Mouse (Mus musculus) liver, embryonic 14.5 days (tissue): Measurements from ENCODE around the gene Klk1b4. TPM values are rescaled to one million over a fixed set of nuclear protein-coding genes. Genes with fewer than 3 reads are reported as not detected.

Experiments
- ATAC-seq: fragments of 200-750 bp; cut with Nextera tagmentation; 2 replicates; pipeline ENCODE4 v1.8.0; 2017; ENCODE audit warnings: moderate number of reproducible peaks, mild to moderate bottlenecking, moderate library complexity; ENCODE audit not compliant: insufficient read depth
- DNase-seq, 3 experiments: peaks; one replicate each; pipeline ENCODE4 v3.0.0-alpha.2; 2012 to 2013; ENCODE audit warnings: low read depth in 3 of 3, low spot score in 3 of 3
- H3K27ac ChIP-seq: fragments of 300-500 bp; sonication (generic); 2 replicates; pipeline ENCODE4 v1.5.1; 2014; ENCODE audit warnings: moderate library complexity, mild to moderate bottlenecking, control low read depth, inconsistent platforms
- H3K27me3 ChIP-seq: fragments of 300-500 bp; sonication (generic); 2 replicates; pipeline ENCODE4 v1.6.1; 2014; ENCODE audit warnings: mild to moderate bottlenecking, low read length, moderate library complexity; ENCODE audit not compliant: control insufficient read depth, insufficient read depth
- H3K36me3 ChIP-seq: fragments of 300-500 bp; sonication (generic); replicated peaks from 2 replicates; pipeline ENCODE4 v1.6.1; 2014; ENCODE audit warnings: low read depth; ENCODE audit not compliant: control insufficient read depth, insufficient read depth
- H3K4me1 ChIP-seq, 2 experiments: fragments of 200-500 bp in 1 of 2; fragments of 300-500 bp in 1 of 2; sonication (generic) in 1 of 2; replicated peaks; 2 replicates each; pipeline ENCODE4 v1.6.1; 2012 to 2014; ENCODE audit warnings: antibody characterized with exemption in 1 of 2, inconsistent platforms in 1 of 2, low read length in 1 of 2; ENCODE audit not compliant: control insufficient read depth in 2 of 2, insufficient read depth in 2 of 2
- H3K4me2 ChIP-seq: fragments of 300-500 bp; sonication (generic); 2 replicates; pipeline ENCODE4 v1.6.1; 2014; ENCODE audit warnings: low read depth, mild to moderate bottlenecking, control low read depth, moderate library complexity
- H3K4me3 ChIP-seq, 2 experiments: fragments of 200-500 bp in 1 of 2; fragments of 300-500 bp in 1 of 2; sonication (generic) in 1 of 2; 2 replicates each; pipeline ENCODE4 v1.5.1; 2012 to 2014; ENCODE audit warnings: low read depth in 2 of 2, low read length in 2 of 2, mild to moderate bottlenecking in 2 of 2, control low read depth in 1 of 2, inconsistent platforms in 1 of 2, moderate library complexity in 1 of 2; ENCODE audit not compliant: insufficient read depth in 1 of 2
- H3K9ac ChIP-seq: fragments of 300-500 bp; sonication (generic); replicated peaks from 2 replicates; pipeline ENCODE4 v1.6.1; 2014; ENCODE audit warnings: mild to moderate bottlenecking, control low read depth, moderate library complexity
- H3K9me3 ChIP-seq: fragments of 300-500 bp; sonication (generic); 2 replicates; pipeline ENCODE4 v1.6.1; 2016; ENCODE audit warnings: low read length, mixed read lengths; ENCODE audit not compliant: control insufficient read depth
- CTCF ChIP-seq: IDR thresholded peaks from 2 replicates; pipeline ENCODE4 v1.5.1; 2016; ENCODE audit warnings: antibody characterized with exemption, low read depth, control low read depth
- EP300 ChIP-seq: IDR thresholded peaks from 2 replicates; pipeline ENCODE4 v1.6.1; 2016; ENCODE audit warnings: antibody characterized with exemption, low read depth
- WGBS: fragments of 180-500 bp; shearing (Covaris S2); extraction: QIAGEN DNeasy Blood & Tissue Kit; methylation state at CpG from one replicate; pipeline ENCODE4 v1.1.7; 2014; ENCODE audit not compliant: insufficient replicate concordance; 5-methylcytosine and 5-hydroxymethylcytosine counted together
- polyA plus RNA-seq, 2 experiments: library from polyadenylated mRNA; depleted of rRNA in 1 of 2; stranded (reverse) in 1 of 2; unstranded in 1 of 2; fragments of >200 nt; fragmentation: Nextera tagmentation in 1 of 2; extraction: Ambion mirVana in 1 of 2; gene quantifications; 2 replicates each; pipeline versions ENCODE4 v1.2.1 to v1.2.3; 2012 to 2014

Klk1b4 gene
- polyA plus RNA-seq, 2 experiments = 0.06 TPM; not detected in 1

- Histone ChIP-seq H3K9ac (no peak within 1 kb of the TSS), H3K4me1 (peaks cover 0 to 2% of the 10 kb centered on the region in 2 experiments; a peak in 1 of 4 replicates), H3K9me3 (no peaks in the 10 kb centered on the region), H3K4me2 (no peak within 1 kb of the TSS), H3K4me3 (no peak within 1 kb of the TSS), H3K36me3 (no peaks in the 10 kb centered on the region), H3K27ac (no peak within 1 kb of the TSS), H3K27me3 (no peaks in the 10 kb centered on the region)
- no peak for TF ChIP-seq CTCF
- TF ChIP-seq EP300 = no peak
- ATAC-seq (no peak), DNase-seq (no peak)
- 72% methylated on average over 3 of the region's 3 CpGs for WGBS
These were observed 28.7 kb downstream of the Klk1b4 start, which contains the start of gene Gm36864 for GRCm38 (mm10) chr7:44235909-44236308. Gene Gm36864 (plus strand): TSS chr7:44236177.

- no peak overlapping the region for H3K9ac ChIP-seq
- no peak overlapping the region for H3K4me3 ChIP-seq
- no peak overlapping the region for H3K27ac ChIP-seq
- no peak for ATAC-seq
- no peaks in the 10 kb centered on the region for H3K9me3 ChIP-seq
- DNase-seq = no peak
- H3K4me1 ChIP-seq = peaks cover 0 to 2% of the 10 kb centered on the region in 2 experiments; a peak in 2 of 4 replicates
- no peaks in the 10 kb centered on the region for H3K36me3 ChIP-seq
- H3K4me2 ChIP-seq = no peak overlapping the region
- no peaks in the 10 kb centered on the region for H3K27me3 ChIP-seq
- TF ChIP-seq EP300 = no peak
- no peak for TF ChIP-seq CTCF
- 17% methylated on average over 2 of the region's 2 CpGs for WGBS
These were observed 32.7 kb downstream of the Klk1b4 start for GRCm38 (mm10) chr7:44239913-44240312.

- Histone ChIP-seq H3K4me2 (no peak overlapping the region), H3K36me3 (no peaks in the 10 kb centered on the region), H3K27ac (no peak overlapping the region), H3K9ac (no peak overlapping the region), H3K27me3 (no peaks in the 10 kb centered on the region), H3K4me3 (no peak overlapping the region), H3K4me1 (peaks cover 4 to 9% of the 10 kb centered on the region in 2 experiments), H3K9me3 (no peaks in the 10 kb centered on the region)
- DNase-seq (no peak), ATAC-seq (no peak)
- 21% methylated on average over 1 of the region's 1 CpGs for WGBS
- TF ChIP-seq EP300 (no peak), CTCF (no peak)
These were observed 33.5 kb downstream of the Klk1b4 start for GRCm38 (mm10) chr7:44240712-44241111.

GRCm38 (mm10) chr7:44241163-44241562 lies 33.9 kb downstream of the Klk1b4 start:
- H3K27me3 ChIP-seq = no peaks in the 10 kb centered on the region
- TF ChIP-seq EP300 (no peak), CTCF (0 out of 2 replicates have a peak, but pooled peaks have one; percentile 16)
- no peak overlapping the region for H3K9ac ChIP-seq
- WGBS = 42% methylated on average over 2 of the region's 2 CpGs
- H3K4me3 ChIP-seq = no peak overlapping the region
- H3K36me3 ChIP-seq = no peaks in the 10 kb centered on the region
- DNase-seq = no peak
- no peak overlapping the region for H3K4me2 ChIP-seq
- no peaks in the 10 kb centered on the region for H3K9me3 ChIP-seq
- H3K4me1 ChIP-seq = peaks cover 4 to 9% of the 10 kb centered on the region in 2 experiments
- ATAC-seq = no peak
- H3K27ac ChIP-seq = no peak overlapping the region

GRCm38 (mm10) chr7:44244080-44244479 lies 36.8 kb downstream of the Klk1b4 start:
- WGBS = 43% methylated on average over 1 of the region's 1 CpGs
- no peak overlapping the region for H3K4me3 ChIP-seq
- H3K27me3 ChIP-seq = no peaks in the 10 kb centered on the region
- peaks cover 4 to 13% of the 10 kb centered on the region in 2 experiments for H3K4me1 ChIP-seq
- peaks cover 9% of the 10 kb centered on the region for H3K36me3 ChIP-seq
- H3K9ac ChIP-seq = no peak overlapping the region
- TF ChIP-seq EP300 (no peak), CTCF (no peak)
- no peaks in the 10 kb centered on the region for H3K9me3 ChIP-seq
- no peak overlapping the region for H3K4me2 ChIP-seq
- no peak overlapping the region for H3K27ac ChIP-seq
- DNase-seq = no peak
- no peak for ATAC-seq
